Mouse (Mus musculus) lung, embryonic 14.5 days (tissue): Measurements from ENCODE around the gene Olfr1184. TPM values are rescaled to one million over a fixed set of nuclear protein-coding genes. Genes with fewer than 3 reads are reported as not detected.
"Not testable (repeated sequence)": the region's sequence is repeated elsewhere in the genome, so short reads cannot be mapped to it uniquely, and the experiment has no call there.

Source experiments
- ATAC-seq: fragments of 200-750 bp; cut with Nextera tagmentation; 2 replicates; pipeline ENCODE4 v1.8.0; 2017; ENCODE audit warnings: mild to moderate bottlenecking, moderate TSS enrichment, moderate library complexity; ENCODE audit not compliant: insufficient read depth
- DNase-seq: peaks from one replicate; pipeline ENCODE4 v3.0.0-alpha.2; 2015
- H3K27ac ChIP-seq: fragments of 300-500 bp; sonication (generic); 2 replicates; pipeline ENCODE4 v1.5.1; 2014; ENCODE audit warnings: low read depth, mild to moderate bottlenecking, moderate library complexity
- H3K27me3 ChIP-seq: fragments of 300-500 bp; sonication (generic); 2 replicates; pipeline ENCODE4 v1.6.1; 2014; ENCODE audit warnings: low read length, control low read depth; ENCODE audit not compliant: insufficient read depth
- H3K36me3 ChIP-seq: fragments of 300-500 bp; sonication (generic); 2 replicates; pipeline ENCODE4 v1.6.1; 2014; ENCODE audit warnings: control low read depth; ENCODE audit not compliant: insufficient read depth
- H3K4me1 ChIP-seq: fragments of 300-500 bp; sonication (generic); 2 replicates; pipeline ENCODE4 v1.6.1; 2014; ENCODE audit warnings: antibody characterized with exemption, control low read depth; ENCODE audit not compliant: insufficient read depth
- H3K4me2 ChIP-seq: fragments of 300-500 bp; sonication (generic); 2 replicates; pipeline ENCODE4 v1.6.1; 2014; ENCODE audit warnings: mild to moderate bottlenecking
- H3K4me3 ChIP-seq: fragments of 300-500 bp; sonication (generic); 2 replicates; pipeline ENCODE4 v1.5.1; 2014; ENCODE audit warnings: low read depth, low read length
- H3K9ac ChIP-seq: fragments of 300-500 bp; sonication (generic); 2 replicates; pipeline ENCODE4 v1.6.1; 2014
- H3K9me3 ChIP-seq: fragments of 300-500 bp; sonication (generic); 2 replicates; pipeline ENCODE4 v1.6.1; 2016; ENCODE audit warnings: low read depth, low read length, control low read depth
- CTCF ChIP-seq: IDR thresholded peaks from 2 replicates; pipeline ENCODE4 v1.5.1; 2016; ENCODE audit warnings: antibody characterized with exemption, low read depth
- WGBS: fragments of 180-500 bp; shearing (Covaris S2); extraction: QIAGEN DNeasy Blood & Tissue Kit; methylation state at CpG from one replicate; pipeline ENCODE4 v1.1.7; 2014; 5-methylcytosine and 5-hydroxymethylcytosine counted together
- polyA plus RNA-seq: library from polyadenylated mRNA; unstranded; fragments of >200 nt; fragmentation: Nextera tagmentation; extraction: Ambion mirVana; gene quantifications from 2 replicates; pipeline ENCODE4 v1.2.1, GENCODE M21; 2014

Gene Olfr1184
- polyA plus RNA-seq, result not detected in 2 replicates

GRCm38 (mm10) chr2:88483298-88483697 lies at the start of gene Olfr1184:
TSS of gene Olfr1184 (plus strand) at chr2:88483598.
- DNase-seq (no peak), ATAC-seq (no peak)
- H3K9ac ChIP-seq, result no peak within 1 kb of the TSS
- no peak within 1 kb of the TSS for H3K4me3 ChIP-seq
- H3K27me3 ChIP-seq, result no peaks in the 10 kb centered on the region
- WGBS, result 79% methylated on average over 2 of the region's 2 CpGs
- H3K4me1 ChIP-seq, result no peaks in the 10 kb centered on the region
- H3K9me3 ChIP-seq, result no peaks in the 10 kb centered on the region
- H3K36me3 ChIP-seq, result no peaks in the 10 kb centered on the region
- no peak for TF ChIP-seq CTCF
- H3K27ac ChIP-seq, result no peak within 1 kb of the TSS
- no peak within 1 kb of the TSS for H3K4me2 ChIP-seq

- 89% methylated on average over 1 of the region's 1 CpGs for WGBS
- no peak for TF ChIP-seq CTCF
Measured at GRCm38 (mm10) chr2:88449031-88449430, 34.4 kb upstream of the Olfr1184 start, which contains the start of gene Gm13757. TSS of gene Gm13757 (minus strand) at chr2:88449131.

GRCm38 (mm10) chr2:88454567-88454966 lies 28.8 kb upstream of the Olfr1184 start, which contains the start of gene Olfr1183:
TSS of gene Olfr1183 (plus strand) at chr2:88454867.
- ATAC-seq, H3K4me1 ChIP-seq, H3K27me3 ChIP-seq, DNase-seq, H3K9ac ChIP-seq, H3K36me3 ChIP-seq, H3K9me3 ChIP-seq, H3K4me2 ChIP-seq, H3K4me3 ChIP-seq, H3K27ac ChIP-seq: not testable (repeated sequence)
- 65% methylated on average over 1 of the region's 1 CpGs for WGBS

More at GRCm38 (mm10) chr2:88449031-88449430, 34.4 kb upstream of the Olfr1184 start, which contains the start of gene Gm13757:
- H3K36me3 ChIP-seq, result no peaks in the 10 kb centered on the region
- no peak within 1 kb of the TSS for H3K4me2 ChIP-seq
- ATAC-seq (no peak), DNase-seq (no peak)
- H3K9ac ChIP-seq, result no peak within 1 kb of the TSS
- no peaks in the 10 kb centered on the region for H3K4me1 ChIP-seq
- H3K27me3 ChIP-seq, result no peaks in the 10 kb centered on the region
- H3K27ac ChIP-seq, result no peak within 1 kb of the TSS
- H3K9me3 ChIP-seq, result no peaks in the 10 kb centered on the region
- no peak within 1 kb of the TSS for H3K4me3 ChIP-seq

- TF ChIP-seq CTCF, result no peak
- 62% methylated on average over 2 of the region's 2 CpGs for WGBS
- Histone ChIP-seq H3K27me3 (no peaks in the 10 kb centered on the region), H3K4me1 (no peaks in the 10 kb centered on the region), H3K27ac (no peak within 1 kb of the TSS), H3K9ac (no peak within 1 kb of the TSS), H3K36me3 (no peaks in the 10 kb centered on the region), H3K9me3 (no peaks in the 10 kb centered on the region), H3K4me3 (no peak within 1 kb of the TSS), H3K4me2 (no peak within 1 kb of the TSS)
- no peak for DNase-seq
- ATAC-seq, result no peak
Measured at GRCm38 (mm10) chr2:88493020-88493419, 9.6 kb downstream of the Olfr1184 start, which contains the start of gene Olfr1185-ps1. TSS of gene Olfr1185-ps1 (plus strand) at chr2:88493320.

- H3K27me3 ChIP-seq, result no peaks in the 10 kb centered on the region
- no peaks in the 10 kb centered on the region for H3K36me3 ChIP-seq
- no peaks in the 10 kb centered on the region for H3K4me1 ChIP-seq
- H3K9ac ChIP-seq, result no peak within 1 kb of the TSS
- H3K4me3 ChIP-seq, result no peak within 1 kb of the TSS
- DNase-seq (no peak), ATAC-seq (no peak)
- no peak within 1 kb of the TSS for H3K4me2 ChIP-seq
- no peaks in the 10 kb centered on the region for H3K9me3 ChIP-seq
- TF ChIP-seq CTCF, result no peak
- WGBS, result 79% methylated on average over 2 of the region's 2 CpGs
- H3K27ac ChIP-seq, result no peak within 1 kb of the TSS
Measured at GRCm38 (mm10) chr2:88518251-88518650, 34.9 kb downstream of the Olfr1184 start, which contains the start of gene Olfr1186. TSS of gene Olfr1186 (plus strand) at chr2:88518551.

GRCm38 (mm10) chr2:88525720-88526119 lies 42.3 kb downstream of the Olfr1184 start:
- no peaks in the 10 kb centered on the region for H3K36me3 ChIP-seq
- no peak overlapping the region for H3K4me2 ChIP-seq
- H3K9ac ChIP-seq, result no peak overlapping the region
- no peak for ATAC-seq
- TF ChIP-seq CTCF, result no peak
- H3K27ac ChIP-seq, result no peak overlapping the region
- no peaks in the 10 kb centered on the region for H3K9me3 ChIP-seq
- DNase-seq, result no peak
- no peak overlapping the region for H3K4me3 ChIP-seq
- H3K27me3 ChIP-seq, result no peaks in the 10 kb centered on the region
- H3K4me1 ChIP-seq, result no peaks in the 10 kb centered on the region
- WGBS, result 64% methylated on average over 3 of the region's 3 CpGs

Other genes starting within 250 kb of the Olfr1184 start
- 0.03 TPM in 1 of 2 replicates, not detected in the other for gene Olfr1173, start 203.7 kb upstream of the Olfr1184 start, polyA plus RNA-seq
- gene Olfr1174-ps, start 168.5 kb upstream of the Olfr1184 start, polyA plus RNA-seq, result not detected in 2 replicates
- gene Olfr1175-ps, start 156.4 kb upstream of the Olfr1184 start, polyA plus RNA-seq, result not detected in 2 replicates
- gene Olfr1176, start 146.9 kb upstream of the Olfr1184 start, polyA plus RNA-seq, result not detected in 2 replicates
- gene Olfr1177-ps, start 137.1 kb upstream of the Olfr1184 start, polyA plus RNA-seq, result not detected in 2 replicates
- not detected in 2 replicates for gene Olfr1178, start 96.5 kb upstream of the Olfr1184 start, polyA plus RNA-seq
- not detected in 2 replicates for gene Olfr1179, start 77.1 kb upstream of the Olfr1184 start, polyA plus RNA-seq
- not detected in 2 replicates for gene Olfr1180, start 64.4 kb upstream of the Olfr1184 start, polyA plus RNA-seq
- not detected in 2 replicates for gene Olfr1181, start 57.4 kb upstream of the Olfr1184 start, polyA plus RNA-seq
- not detected in 2 replicates for gene Gm13757, start 34.5 kb upstream of the Olfr1184 start, polyA plus RNA-seq
- not detected in 2 replicates for gene Olfr1183, start 28.7 kb upstream of the Olfr1184 start, polyA plus RNA-seq
- not detected in 2 replicates for gene Olfr1185-ps1, start 9.7 kb downstream of the Olfr1184 start, polyA plus RNA-seq
- gene Olfr1186, start 35.0 kb downstream of the Olfr1184 start, polyA plus RNA-seq, result not detected in 2 replicates
- not detected in 2 replicates for gene Olfr1188, start 73.3 kb downstream of the Olfr1184 start, polyA plus RNA-seq
- gene Olfr1189, start 102.9 kb downstream of the Olfr1184 start, polyA plus RNA-seq, result not detected in 2 replicates
- gene Olfr1191-ps1, start 156.9 kb downstream of the Olfr1184 start, polyA plus RNA-seq, result not detected in 2 replicates
- gene Olfr1192-ps1, start 164.9 kb downstream of the Olfr1184 start, polyA plus RNA-seq, result not detected in 2 replicates
- gene Olfr1193, start 192.0 kb downstream of the Olfr1184 start, polyA plus RNA-seq, result not detected in 2 replicates
- not detected in 2 replicates for gene Olfr1195, start 205.6 kb downstream of the Olfr1184 start, polyA plus RNA-seq
- gene Olfr1196, start 221.0 kb downstream of the Olfr1184 start, polyA plus RNA-seq, result not detected in 2 replicates
- gene Olfr1197, start 248.8 kb downstream of the Olfr1184 start, polyA plus RNA-seq, result not detected in 2 replicates